Mouse (Mus musculus) liver, embryonic 13.5 days (tissue): ENCODE measurements around the gene Padi2. TPM values are rescaled to one million over a fixed set of nuclear protein-coding genes. Genes with fewer than 3 reads are reported as not detected.

Experiments
- ATAC-seq: fragments of 200-750 bp; cut with Nextera tagmentation; 2 replicates; pipeline ENCODE4 v1.8.0; 2017; ENCODE audit warnings: low read depth, mild to moderate bottlenecking, moderate number of reproducible peaks, moderate library complexity
- DNase-seq: peaks from one replicate; pipeline ENCODE4 v3.0.0; 2022
- H3K27ac ChIP-seq: fragments of 300-500 bp; sonication (generic); 2 replicates; pipeline ENCODE4 v1.5.1; 2015; ENCODE audit warnings: moderate library complexity, mild to moderate bottlenecking, inconsistent platforms
- H3K27me3 ChIP-seq: fragments of 300-500 bp; sonication (generic); 2 replicates; pipeline ENCODE4 v1.6.1; 2015; ENCODE audit warnings: mild to moderate bottlenecking, inconsistent platforms
- H3K36me3 ChIP-seq: fragments of 300-500 bp; sonication (generic); 2 replicates; pipeline ENCODE4 v1.6.1; 2015; ENCODE audit warnings: mild to moderate bottlenecking, inconsistent platforms
- H3K4me1 ChIP-seq: fragments of 300-500 bp; sonication (generic); replicated peaks from 2 replicates; pipeline ENCODE4 v1.6.1; 2015; ENCODE audit warnings: inconsistent platforms
- H3K4me2 ChIP-seq: fragments of 300-500 bp; sonication (generic); 2 replicates; pipeline ENCODE4 v1.6.1; 2015; ENCODE audit warnings: inconsistent platforms, mild to moderate bottlenecking, moderate library complexity
- H3K4me3 ChIP-seq: fragments of 300-500 bp; sonication (generic); replicated peaks from 2 replicates; pipeline ENCODE4 v1.5.1; 2015; ENCODE audit warnings: mild to moderate bottlenecking, inconsistent platforms
- H3K9ac ChIP-seq: fragments of 300-500 bp; sonication (generic); 2 replicates; pipeline ENCODE4 v1.6.1; 2015; ENCODE audit warnings: mild to moderate bottlenecking, inconsistent platforms
- H3K9me3 ChIP-seq: fragments of 300-500 bp; sonication (generic); replicated peaks from 2 replicates; pipeline ENCODE4 v1.6.1; 2016; ENCODE audit warnings: inconsistent platforms
- WGBS: fragments of 180-500 bp; shearing (Covaris S2); methylation state at CpG from one replicate; pipeline ENCODE4 v1.1.7; 2015; ENCODE audit not compliant: insufficient replicate concordance; 5-methylcytosine and 5-hydroxymethylcytosine counted together
- polyA plus RNA-seq: library from polyadenylated mRNA; unstranded; fragments of >200 nt; fragmentation: Nextera tagmentation; extraction: Ambion mirVana; gene quantifications from 2 replicates; pipeline ENCODE4 v1.2.1, GENCODE M21; 2015

Gene Padi2
- polyA plus RNA-seq, 1 experiment from 2014 or later, result 1.9 TPM

GRCm38 (mm10) chr4:140989447-140989846 lies 83.3 kb downstream of the Padi2 start:
- Histone ChIP-seq H3K9ac (no peak overlapping the region), H3K27me3 (no peaks in the 10 kb centered on the region), H3K36me3 (peaks cover 16% of the 10 kb centered on the region), H3K4me1 (peaks cover 41% of the 10 kb centered on the region), H3K9me3 (no peaks in the 10 kb centered on the region), H3K4me3 (no peak overlapping the region), H3K27ac (peak overlapping the region; percentile 34; the same call in 1 of the 2 replicates), H3K4me2 (0 out of 2 replicates have a peak overlapping the region, but pooled peaks have one; percentile 98)
- 71% methylated on average over 14 of the region's 14 CpGs for WGBS
- DNase-seq, result no peak
- ATAC-seq, result no peak

DNA sequence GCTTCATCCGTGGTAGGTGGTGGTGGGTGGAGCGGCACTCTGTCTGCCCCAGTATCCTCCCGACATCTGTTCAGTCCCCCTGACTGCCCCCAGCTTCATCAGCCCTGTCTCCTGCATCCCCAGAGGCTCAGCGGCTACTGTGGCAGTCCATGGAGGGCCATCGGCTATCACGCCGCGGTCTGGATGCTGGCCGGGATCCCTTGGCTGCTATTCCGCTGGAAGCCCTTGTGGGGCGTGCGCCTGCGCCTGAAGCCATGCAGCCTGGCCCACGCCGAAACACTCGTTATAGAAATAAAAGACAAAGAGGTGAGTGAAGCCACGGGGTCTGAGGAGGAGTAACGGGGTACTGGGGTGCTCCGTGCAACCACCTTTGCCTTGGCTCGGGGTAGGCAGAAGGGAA lies 86.1 kb downstream of the Padi2 start:
- peaks cover 43% of the 10 kb centered on the region for H3K36me3 ChIP-seq
- no peak for ATAC-seq

DNA sequence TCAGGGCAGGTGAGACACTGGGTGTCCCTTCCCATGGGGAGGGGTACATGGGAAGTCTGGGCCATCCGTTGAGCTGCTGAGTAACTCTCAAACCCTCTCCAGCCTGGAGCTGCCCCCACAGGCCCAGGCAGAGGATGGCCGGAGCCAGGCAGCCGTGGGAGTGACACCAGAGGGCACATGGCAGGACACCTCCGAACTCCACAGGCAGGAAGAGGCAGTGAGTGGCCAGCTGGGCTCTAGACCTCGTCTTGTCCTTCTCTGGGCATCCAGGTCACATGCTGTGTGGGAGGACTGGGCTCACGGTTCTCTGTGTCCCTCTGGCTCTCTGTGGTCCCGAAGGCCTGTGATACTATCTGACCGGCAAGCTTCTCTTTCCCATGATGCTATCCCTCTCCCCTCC lies 87.7 kb downstream of the Padi2 start:
- Histone ChIP-seq H3K4me2 (no peak overlapping the region), H3K9ac (no peak overlapping the region), H3K9me3 (no peaks in the 10 kb centered on the region), H3K27ac (no peak overlapping the region), H3K4me1 (peaks cover 28% of the 10 kb centered on the region), H3K27me3 (no peaks in the 10 kb centered on the region), H3K4me3 (no peak overlapping the region), H3K36me3 (peaks cover 47% of the 10 kb centered on the region)
- 71% methylated on average over 8 of the region's 8 CpGs for WGBS
- ATAC-seq, result no peak
- no peak for DNase-seq

More for the DNA sequence above, 86.1 kb downstream of the Padi2 start:
- Histone ChIP-seq H3K4me3 (no peak overlapping the region), H3K9me3 (no peaks in the 10 kb centered on the region), H3K9ac (no peak overlapping the region), H3K4me1 (peaks cover 40% of the 10 kb centered on the region), H3K27me3 (no peaks in the 10 kb centered on the region), H3K27ac (no peak overlapping the region), H3K4me2 (no peak overlapping the region)
- 85% methylated on average over 20 of the region's 20 CpGs for WGBS
- DNase-seq, result no peak

GRCm38 (mm10) chr4:140995811-140996210 lies 89.7 kb downstream of the Padi2 start:
- H3K4me2 ChIP-seq, result no peak overlapping the region
- peaks cover 20% of the 10 kb centered on the region for H3K4me1 ChIP-seq
- no peak overlapping the region for H3K4me3 ChIP-seq
- no peaks in the 10 kb centered on the region for H3K9me3 ChIP-seq
- DNase-seq (no peak), ATAC-seq (no peak)
- H3K36me3 ChIP-seq, result peaks cover 67% of the 10 kb centered on the region
- WGBS, result 84% methylated on average over 8 of the region's 8 CpGs
- H3K9ac ChIP-seq, result no peak overlapping the region
- no peak overlapping the region for H3K27ac ChIP-seq
- no peaks in the 10 kb centered on the region for H3K27me3 ChIP-seq

- H3K27ac ChIP-seq, result peak overlapping the region; percentile 23; the same call in 1 of the 2 replicates
- no peak overlapping the region for H3K4me3 ChIP-seq
- no peak overlapping the region for H3K4me2 ChIP-seq
- no peaks in the 10 kb centered on the region for H3K9me3 ChIP-seq
- H3K27me3 ChIP-seq, result no peaks in the 10 kb centered on the region
- DNase-seq, result no peak
- peak; percentile 75 for ATAC-seq
- H3K36me3 ChIP-seq, result peaks cover 71% of the 10 kb centered on the region
- 35% methylated on average over 9 of the region's 9 CpGs for whole genome bisulfite sequencing
- H3K4me1 ChIP-seq, result peaks cover 14% of the 10 kb centered on the region
- no peak overlapping the region for H3K9ac ChIP-seq
Measured at GRCm38 (mm10) chr4:140996812-140997211, 90.7 kb downstream of the Padi2 start.

Other genes starting within 250 kb of the Padi2 start
- 2.6 and 2.7 TPM in 2 replicates for gene Arhgef10l, start 240.3 kb upstream of the Padi2 start, polyA plus RNA-seq
- gene Rcc2, start 205.8 kb upstream of the Padi2 start, polyA plus RNA-seq, result 20.6 and 25.7 TPM in 2 replicates
- not detected in 2 replicates for gene Padi6, start 163.7 kb upstream of the Padi2 start, polyA plus RNA-seq
- 0.36 and 0.37 TPM in 2 replicates for gene Padi4, start 132.1 kb upstream of the Padi2 start, polyA plus RNA-seq
- 0.21 and 0.23 TPM in 2 replicates for gene Padi3, start 95.7 kb upstream of the Padi2 start, polyA plus RNA-seq
- 0.03 and 0.06 TPM in 2 replicates for gene Padi1, start 60.6 kb upstream of the Padi2 start, polyA plus RNA-seq
- 242 TPM in 2 replicates for gene Sdhb, start 54.9 kb downstream of the Padi2 start, polyA plus RNA-seq
- 15.6 and 16.1 TPM in 2 replicates for gene Atp13a2, start 80.5 kb downstream of the Padi2 start, polyA plus RNA-seq
- 21.8 and 22.5 TPM in 2 replicates for gene Mfap2, start 104.1 kb downstream of the Padi2 start, polyA plus RNA-seq
- gene Crocc, start 154.2 kb downstream of the Padi2 start, polyA plus RNA-seq, result 0.48 and 0.59 TPM in 2 replicates
- 119 TPM in 2 replicates for gene Necap2, start 172.0 kb downstream of the Padi2 start, polyA plus RNA-seq
- gene Spata21, start 182.0 kb downstream of the Padi2 start, polyA plus RNA-seq, result 0.13 TPM in 1 of 2 replicates, not detected in the other
- 21.2 and 22.5 TPM in 2 replicates for gene Szrd1, start 233.4 kb downstream of the Padi2 start, polyA plus RNA-seq
- 13.9 and 14.2 TPM in 2 replicates for gene Fbxo42, start 241.6 kb downstream of the Padi2 start, polyA plus RNA-seq